Mouse (Mus musculus) MEL (cell line): ENCODE measurements at regions not wholly inside any gene's neighbourhood (a gene's known extent, or its start where the extent isn't known, plus 50 kb on each side); places are given as distances from the start of the nearest gene placed in this dataset.

Source experiments
- DNase-seq: peaks from one replicate; pipeline ENCODE4 v3.0.0; 2011; ENCODE audit warnings: low read depth, low spot score
- H3K27ac ChIP-seq: 2 replicates; pipeline ENCODE4 v1.5.1; 2012; ENCODE audit warnings: low read depth, mild to moderate bottlenecking, control low read depth, low read length, moderate library complexity; ENCODE audit not compliant: control insufficient read depth
- H3K27me3 ChIP-seq, 2 experiments: fragments of 150-350 bp in 1 of 2; sonication (generic) in 1 of 2; 2 replicates each; pipeline ENCODE4 v1.6.1; 2012; ENCODE audit warnings: low read length in 2 of 2, mild to moderate bottlenecking in 2 of 2, improper control_type of control experiment in 1 of 2, moderate library complexity in 1 of 2; ENCODE audit not compliant: insufficient read depth in 2 of 2, control insufficient read depth in 1 of 2
- H3K36me3 ChIP-seq, 2 experiments: 2 replicates each; pipeline ENCODE4 v1.6.1; 2012 to 2014; ENCODE audit warnings: low read length in 2 of 2, improper control_type of control experiment in 1 of 2, inconsistent platforms in 1 of 2, mild to moderate bottlenecking in 1 of 2; ENCODE audit not compliant: insufficient read depth in 2 of 2, control insufficient read depth in 1 of 2
- H3K4me1 ChIP-seq, 2 experiments: fragments of 150-350 bp in 1 of 2; sonication (generic) in 1 of 2; 2 replicates each; pipeline ENCODE4 v1.6.1; 2012; ENCODE audit warnings: low read length in 2 of 2, improper control_type of control experiment in 1 of 2, mild to moderate bottlenecking in 1 of 2; ENCODE audit not compliant: insufficient read depth in 2 of 2, control insufficient read depth in 1 of 2
- H3K4me3 ChIP-seq, 2 experiments: fragments of 150-350 bp in 1 of 2; sonication (generic) in 1 of 2; 2 replicates each; pipeline ENCODE4 v1.5.1; 2012; ENCODE audit warnings: low read depth in 2 of 2, low read length in 2 of 2, mild to moderate bottlenecking in 2 of 2, moderate library complexity in 2 of 2, control low read depth in 1 of 2, improper control_type of control experiment in 1 of 2; ENCODE audit not compliant: control insufficient read depth in 1 of 2, insufficient read depth in 1 of 2
- H3K79me2 ChIP-seq: 2 replicates; pipeline ENCODE4 v1.6.1; 2012; ENCODE audit warnings: mild to moderate bottlenecking, low read length, moderate library complexity; ENCODE audit not compliant: control insufficient read depth, poor library complexity, insufficient read depth
- H3K9ac ChIP-seq: 2 replicates; pipeline ENCODE4 v1.6.1; 2012; ENCODE audit warnings: low read depth, mild to moderate bottlenecking, control low read depth, low read length, moderate library complexity; ENCODE audit not compliant: control insufficient read depth, poor library complexity, severe bottlenecking
- H3K9me3 ChIP-seq: fragments of 150-350 bp; sonication (generic); replicated peaks from 2 replicates; pipeline ENCODE4 v1.6.1; 2012; ENCODE audit warnings: mild to moderate bottlenecking, low read length, improper control_type of control experiment, moderate library complexity; ENCODE audit not compliant: insufficient read depth
- BHLHE40 ChIP-seq: IDR thresholded peaks from 2 replicates; pipeline ENCODE4 v1.6.1; 2012; ENCODE audit warnings: low read depth, mild to moderate bottlenecking, inconsistent platforms, low read length, improper control_type of control experiment, borderline replicate concordance
- CHD1 ChIP-seq: IDR thresholded peaks from 2 replicates; pipeline ENCODE4 v1.6.1; 2012; ENCODE audit warnings: low read depth, mild to moderate bottlenecking, inconsistent platforms, low read length, improper control_type of control experiment
- CHD2 ChIP-seq: IDR thresholded peaks from 2 replicates; pipeline ENCODE4 v1.6.1; 2011; ENCODE audit warnings: low read length, improper control_type of control experiment
- E2F4 ChIP-seq: IDR thresholded peaks from 2 replicates; pipeline ENCODE4 v1.6.1; 2011; ENCODE audit warnings: low read depth, low read length, improper control_type of control experiment, borderline replicate concordance
- GABPA ChIP-seq: IDR thresholded peaks from 2 replicates; pipeline ENCODE4 v1.6.1; 2012; ENCODE audit warnings: low read depth, mild to moderate bottlenecking, inconsistent platforms, low read length, improper control_type of control experiment, moderate library complexity
- GATA1 ChIP-seq: IDR thresholded peaks from 2 replicates; pipeline ENCODE4 v1.6.1; 2011; ENCODE audit warnings: low read depth, low read length, improper control_type of control experiment
- JUND ChIP-seq: IDR thresholded peaks from 2 replicates; pipeline ENCODE4 v1.6.1; 2011; ENCODE audit warnings: low read depth, mild to moderate bottlenecking, improper control_type of control experiment, low read length
- MAZ ChIP-seq: IDR thresholded peaks from 2 replicates; pipeline ENCODE4 v1.6.1; 2012; ENCODE audit warnings: low read depth, mild to moderate bottlenecking, inconsistent platforms, low read length, improper control_type of control experiment
- MEF2A ChIP-seq: IDR thresholded peaks from 2 replicates; pipeline ENCODE4 v1.6.1; 2014; ENCODE audit warnings: low read depth, mild to moderate bottlenecking, inconsistent platforms, low read length, improper control_type of control experiment; ENCODE audit not compliant: poor library complexity, insufficient replicate concordance, severe bottlenecking; ENCODE audit errors: extremely low read depth
- MYB ChIP-seq: IDR thresholded peaks from 2 replicates; pipeline ENCODE4 v1.6.1; 2011; ENCODE audit warnings: mild to moderate bottlenecking, low read depth, low read length, improper control_type of control experiment
- MYC ChIP-seq: IDR thresholded peaks from 2 replicates; pipeline ENCODE4 v1.6.1; 2011; ENCODE audit warnings: low read depth, mild to moderate bottlenecking, low read length, improper control_type of control experiment, moderate library complexity
- NELFE ChIP-seq: IDR thresholded peaks from 2 replicates; pipeline ENCODE4 v1.6.1; 2011; ENCODE audit warnings: low read depth, low read length, improper control_type of control experiment
- POLR2AphosphoS2 ChIP-seq: IDR thresholded peaks from 2 replicates; pipeline ENCODE4 v1.6.1; 2011; ENCODE audit warnings: low read length, improper control_type of control experiment
- POLR2AphosphoS5 ChIP-seq: IDR thresholded peaks from 2 replicates; pipeline ENCODE4 v1.6.1; 2012; ENCODE audit warnings: low read depth, borderline replicate concordance, mild to moderate bottlenecking, inconsistent platforms, low read length, moderate library complexity, mixed read lengths
- SIN3A ChIP-seq: IDR thresholded peaks from 2 replicates; pipeline ENCODE4 v1.6.1; 2012; ENCODE audit warnings: low read length, improper control_type of control experiment, inconsistent platforms
- SMC3 ChIP-seq: IDR thresholded peaks from 2 replicates; pipeline ENCODE4 v1.6.1; 2011; ENCODE audit warnings: low read depth, low read length, improper control_type of control experiment
- TAL1 ChIP-seq: IDR thresholded peaks from 2 replicates; pipeline ENCODE4 v1.6.1; 2012; ENCODE audit warnings: mild to moderate bottlenecking, inconsistent platforms, low read length, moderate library complexity, mixed read lengths
- TCF12 ChIP-seq: IDR thresholded peaks from 2 replicates; pipeline ENCODE4 v1.6.1; 2014; ENCODE audit warnings: low read depth, mild to moderate bottlenecking, inconsistent platforms, low read length, improper control_type of control experiment, moderate library complexity
- UBTF ChIP-seq: IDR thresholded peaks from 2 replicates; pipeline ENCODE4 v1.6.1; 2012; ENCODE audit warnings: low read depth, mild to moderate bottlenecking, inconsistent platforms, low read length, improper control_type of control experiment, moderate library complexity, borderline replicate concordance; ENCODE audit not compliant: insufficient read depth
- USF1 ChIP-seq: IDR thresholded peaks from 2 replicates; pipeline ENCODE4 v1.6.1; 2014; ENCODE audit warnings: low read depth, mild to moderate bottlenecking, inconsistent platforms, low read length, improper control_type of control experiment, moderate library complexity
- ZC3H11A ChIP-seq: IDR thresholded peaks from 2 replicates; pipeline ENCODE4 v1.6.1; 2012; ENCODE audit warnings: low read depth, mild to moderate bottlenecking, inconsistent platforms, low read length, improper control_type of control experiment
- ZKSCAN1 ChIP-seq: IDR thresholded peaks from 2 replicates; pipeline ENCODE4 v1.6.1; 2012; ENCODE audit warnings: low read depth, mild to moderate bottlenecking, inconsistent platforms, low read length, improper control_type of control experiment, moderate library complexity
- ZMIZ1 ChIP-seq: IDR thresholded peaks from 2 replicates; pipeline ENCODE4 v1.6.1; 2012; ENCODE audit warnings: low read depth, mild to moderate bottlenecking, inconsistent platforms, low read length, improper control_type of control experiment, moderate library complexity
- ZNF384 ChIP-seq: IDR thresholded peaks from 2 replicates; pipeline ENCODE4 v1.6.1; 2012; ENCODE audit warnings: low read depth, mild to moderate bottlenecking, inconsistent platforms, low read length, improper control_type of control experiment

GRCm38 (mm10) chr8:26626186-26626585 lies 350.9 kb upstream of the Zfp703 start:
- H3K9me3 ChIP-seq = no peaks in the 10 kb centered on the region
- TF ChIP-seq ZMIZ1 (no peak), BHLHE40 (no peak), MEF2A (no peak), JUND (no peak), ZC3H11A (no peak), MYB (no peak), GABPA (no peak), GATA1 (no peak), UBTF (no peak), POLR2AphosphoS2 (no peak), MYC (no peak), USF1 (no peak), POLR2AphosphoS5 (no peak), MAZ (no peak), ZNF384 (no peak), CHD1 (no peak), TAL1 (no peak), SIN3A (no peak), CHD2 (no peak), NELFE (no peak)
- H3K4me1 ChIP-seq = no peaks in the 10 kb centered on the region
- no peaks in the 10 kb centered on the region for H3K36me3 ChIP-seq
- no peaks in the 10 kb centered on the region for H3K79me2 ChIP-seq
- DNase-seq = no peak
- no peak overlapping the region for H3K9ac ChIP-seq
- H3K27ac ChIP-seq = no peak overlapping the region
- H3K4me3 ChIP-seq = no peak overlapping the region
- no peaks in the 10 kb centered on the region for H3K27me3 ChIP-seq

GRCm38 (mm10) chr8:26626651-26627077 lies 350.5 kb upstream of the Zfp703 start:
- H3K27me3 ChIP-seq = no peaks in the 10 kb centered on the region
- DNase-seq = no peak
- H3K36me3 ChIP-seq = no peaks in the 10 kb centered on the region
- no peak overlapping the region for H3K4me3 ChIP-seq
- H3K9ac ChIP-seq = no peak overlapping the region
- H3K27ac ChIP-seq = no peak overlapping the region
- no peak for TF ChIP-seq ZKSCAN1
- no peak for TF ChIP-seq SMC3
- no peak for TF ChIP-seq CHD2
- no peak for TF ChIP-seq POLR2AphosphoS2
- TF ChIP-seq USF1 = no peak
- TF ChIP-seq ZNF384 = no peak
- no peak for TF ChIP-seq GABPA
- no peak for TF ChIP-seq TCF12
- no peak for TF ChIP-seq E2F4
- H3K4me1 ChIP-seq = no peaks in the 10 kb centered on the region
- H3K9me3 ChIP-seq = no peaks in the 10 kb centered on the region
- H3K79me2 ChIP-seq = no peaks in the 10 kb centered on the region
